Comparison of ENCODE assay signal across 7 mouse cellular contexts in the genomic region with DNA sequence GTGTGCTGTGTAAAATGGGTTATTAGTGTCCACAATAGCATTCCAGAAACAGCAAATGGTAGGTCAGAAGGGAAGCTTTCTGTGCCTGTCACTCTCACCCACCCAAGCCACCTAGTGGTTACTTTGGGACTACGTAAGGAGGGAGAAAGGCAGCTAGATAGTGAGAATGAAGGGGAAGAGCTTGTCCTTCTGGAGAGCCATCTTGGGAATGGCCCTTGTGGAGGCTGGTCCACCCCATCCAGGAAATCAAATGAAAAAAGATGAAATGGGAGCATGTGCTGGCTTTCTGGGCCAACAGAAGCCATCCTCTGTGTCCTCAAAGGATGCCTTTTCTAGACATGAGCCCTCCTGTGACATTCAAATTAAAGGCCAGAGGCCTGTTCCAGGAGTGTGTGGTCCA. TPM values are rescaled to one million over a fixed set of nuclear protein-coding genes. Genes with fewer than 3 reads are reported as not detected.
A peak's percentile ranks its signal among the peaks of the same experiment; 100 is the strongest.
DNase-seq lines count a peak whose midpoint lies in the region; ATAC-seq and TF ChIP-seq lines count a peak whose summit lies in the region.

No protein-coding gene starts in this region.

- intact Hi-C loops in gastrocnemius, postnatal 14 days (cut with DNase I; ENCODE audit: low total_unique reads): no loop called here

- H3K27me3 ChIP-seq in CH12.LX (replicated peaks): no peaks in the 10 kb centered on the region
- no peaks in the 10 kb centered on the region for H3K27me3 ChIP-seq in forebrain, embryonic 15.5 days
- no peaks in the 10 kb centered on the region for H3K27me3 ChIP-seq in midbrain, embryonic 14.5 days (ENCODE audit: control insufficient read depth, insufficient read depth, low read length)

- in situ Hi-C loops in CH12.LX (cut with MboI; ENCODE audit: low pct_ligation_motif_present, low pct_unique_long_range_greater_than_20kb, low sequenced_read_pairs): no loop called here

- H3K79me2 ChIP-seq in CH12.LX (replicated peaks; ENCODE audit: control insufficient read depth, extremely low read depth, insufficient read depth, poor library complexity, severe bottlenecking): peaks cover 13% of the 10 kb centered on the region

- H3K27ac ChIP-seq in CH12.LX (ENCODE audit: insufficient read depth, low read depth): no peak overlapping the region
- peak overlapping the region; percentile 95 for H3K27ac ChIP-seq in forebrain, embryonic 15.5 days (replicated peaks)
- peak overlapping the region; percentile 95 for H3K27ac ChIP-seq in midbrain, embryonic 14.5 days (replicated peaks; ENCODE audit: low read depth, low read length)

- H3K9ac ChIP-seq in CH12.LX (ENCODE audit: insufficient read depth, low read depth): no peak overlapping the region
- H3K9ac ChIP-seq in forebrain, embryonic 15.5 days (replicated peaks): no peak overlapping the region
- H3K9ac ChIP-seq in midbrain, embryonic 14.5 days (replicated peaks; ENCODE audit: low read length): no peak overlapping the region; the same call in 1 of the 2 replicates

- 38% methylated on average over 1 of the region's 1 CpGs for WGBS in forebrain, embryonic 15.5 days
- WGBS in midbrain, embryonic 14.5 days: 17% methylated on average over 1 of the region's 1 CpGs

- TF ChIP-seq CTCF in CH12.LX (conservative IDR thresholded peaks at IDR 0.05 in 1 of 2, IDR thresholded peaks at IDR 0.05 in 1 of 2; ENCODE audit: low read depth in 2 of 2, low read length in 2 of 2): peak; percentile 51 to 68

- TF ChIP-seq RAD21 in CH12.LX (IDR thresholded peaks at IDR 0.05; ENCODE audit: low read depth, low read length): peak; percentile 16

- H3K9me3 ChIP-seq in CH12.LX (replicated peaks; ENCODE audit: low read length): peaks cover 7% of the 10 kb centered on the region
- no peaks in the 10 kb centered on the region for H3K9me3 ChIP-seq in forebrain, embryonic 15.5 days
- H3K9me3 ChIP-seq in midbrain, embryonic 14.5 days (ENCODE audit: control insufficient read depth, low read length): no peaks in the 10 kb centered on the region

- peaks cover 4 to 25% of the 10 kb centered on the region in 2 experiments for H3K36me3 ChIP-seq in CH12.LX (replicated peaks in 1 of 2; ENCODE audit: control insufficient read depth in 1 of 2, insufficient read depth in 1 of 2, low read length in 1 of 2)
- H3K36me3 ChIP-seq in forebrain, embryonic 15.5 days: peaks cover 7% of the 10 kb centered on the region; the same call in 1 of the 2 replicates
- peaks cover 10% of the 10 kb centered on the region for H3K36me3 ChIP-seq in midbrain, embryonic 14.5 days (ENCODE audit: control insufficient read depth, insufficient read depth, low read length)

- peak; percentile 69 for DNase-seq in CH12.LX (ENCODE audit: extremely low read depth)
- peak; percentile 73 for DNase-seq in Muller cell, postnatal 12 days (ENCODE audit: inconsistent ontology term)
- DNase-seq in kidney, postnatal 4 days: peak; percentile 28 to 57
- peak; percentile 67 for DNase-seq in midbrain, embryonic 14.5 days
- no peak for DNase-seq in adrenal gland, postnatal 4 days (ENCODE audit: low spot score in 2 of 2)
- DNase-seq in gastrocnemius, postnatal 14 days: no peak

- no peak for TF ChIP-seq EP300 in CH12.LX (IDR thresholded peaks at IDR 0.05; ENCODE audit: low read length)

- ATAC-seq in forebrain, embryonic 15.5 days (replicated peaks): peak; percentile 17; the same call in 1 of the 2 replicates
- no peak for ATAC-seq in midbrain, embryonic 14.5 days (ENCODE audit: low FRiP score, low TSS enrichment)

- no peak for TF ChIP-seq POLR2A in CH12.LX (IDR thresholded peaks at IDR 0.05; ENCODE audit: low read depth, low read length)

- peaks cover 5 to 14% of the 10 kb centered on the region in 2 experiments for H3K4me1 ChIP-seq in CH12.LX (ENCODE audit: control insufficient read depth in 1 of 2, insufficient read depth in 2 of 2)
- peaks cover 24% of the 10 kb centered on the region for H3K4me1 ChIP-seq in forebrain, embryonic 15.5 days
- peaks cover 12% of the 10 kb centered on the region for H3K4me1 ChIP-seq in midbrain, embryonic 14.5 days (ENCODE audit: control insufficient read depth, insufficient read depth, low read length)

- dilution Hi-C loops in CH12.LX (cut with MboI; ENCODE audit: extremely low pct_ligation_motif_present, extremely low pct_unique_long_range_greater_than_20kb, low sequenced_read_pairs): no loop called here

- H3K4me2 ChIP-seq in CH12.LX (ENCODE audit: insufficient read depth, low read depth, poor library complexity, severe bottlenecking): no peak overlapping the region
- peak overlapping the region; percentile 84 for H3K4me2 ChIP-seq in forebrain, embryonic 15.5 days (replicated peaks)
- H3K4me2 ChIP-seq in midbrain, embryonic 14.5 days (ENCODE audit: low read length): peak overlapping the region; percentile 86

- H3K4me3 ChIP-seq in CH12.LX (replicated peaks in 1 of 3; ENCODE audit: low read depth in 2 of 3, low read length in 2 of 3, poor library complexity in 1 of 3): peak overlapping the region in 2 of 3 experiments; percentile 41 to 77
- H3K4me3 ChIP-seq in forebrain, embryonic 15.5 days: peak overlapping the region; percentile 93
- H3K4me3 ChIP-seq in midbrain, embryonic 14.5 days (replicated peaks; ENCODE audit: low read depth, low read length): peak overlapping the region; percentile 71

TF ChIP-seq in CH12.LX, 34 proteins besides CTCF, POLR2A, EP300 and RAD21:
- TF ChIP-seq UBTF (IDR thresholded peaks at IDR 0.05; ENCODE audit: low read depth, low read length) (no peak), SMC3 (IDR thresholded peaks at IDR 0.05; ENCODE audit: low read depth, low read length) (peak; percentile 37)
TF ChIP-seq in CH12.LX: peak in this region for 1.

RNA-seq across cellular contexts. Expression of a gene that starts 0.5 kb away (rescaled TPM):
- 54.4 and 57.2 TPM in 2 replicates for total RNA-seq in CH12.LX (2012; rRNA removed)
- total RNA-seq in CH12.LX (2014; rRNA removed): 81.2 TPM in 2 replicates
- 87.9 and 130 TPM in 2 replicates for polyA plus RNA-seq in CH12.LX (2012; ENCODE audit: insufficient read length, low read depth)
- polyA plus RNA-seq in forebrain, embryonic 15.5 days (2015; fragmentation: Nextera tagmentation; extraction: Ambion mirVana): 318 and 322 TPM in 2 replicates
- 253 and 287 TPM in 2 replicates for polyA plus RNA-seq in midbrain, embryonic 14.5 days (2014; fragmentation: Nextera tagmentation; extraction: Ambion mirVana)
- total RNA-seq in adrenal gland, postnatal 4 days (2021): 100 to 1,000 TPM; 181 to 183 TPM
- 10 to 100 TPM; 41.9 to 46.5 TPM for total RNA-seq in gastrocnemius, postnatal 14 days (2021)

RNA-seq across cellular contexts. Expression of a gene that starts 0.6 kb away (rescaled TPM):
- 0.55 TPM in 1 of 2 replicates, not detected in the other for total RNA-seq in CH12.LX (2012; rRNA removed)
- total RNA-seq in CH12.LX (2014; rRNA removed): 1.1 TPM in 1 of 2 replicates, not detected in the other
- polyA plus RNA-seq in CH12.LX (2012; ENCODE audit: insufficient read length, low read depth): 26.9 and 54.0 TPM in 2 replicates
- 4.2 and 8.6 TPM in 2 replicates for polyA plus RNA-seq in forebrain, embryonic 15.5 days (2015; fragmentation: Nextera tagmentation; extraction: Ambion mirVana)
- polyA plus RNA-seq in midbrain, embryonic 14.5 days (2014; fragmentation: Nextera tagmentation; extraction: Ambion mirVana): 16.3 TPM in 1 of 2 replicates, not detected in the other
- 10 to 100 TPM; 18.1 to 27.7 TPM for total RNA-seq in adrenal gland, postnatal 4 days (2021)
- total RNA-seq in gastrocnemius, postnatal 14 days (2021): 10 to 100 TPM in 1 of 2 experiments, 1 to 10 TPM in 1; 5.8 to 10.3 TPM

RNA-seq across cellular contexts. Expression of a gene that starts 16.7 kb away (rescaled TPM):
- 28.7 and 41.2 TPM in 2 replicates for total RNA-seq in CH12.LX (2012; rRNA removed)
- 32.6 and 40.8 TPM in 2 replicates for total RNA-seq in CH12.LX (2014; rRNA removed)
- 59.4 and 72.2 TPM in 2 replicates for polyA plus RNA-seq in CH12.LX (2012; ENCODE audit: insufficient read length, low read depth)
- 108 and 117 TPM in 2 replicates for polyA plus RNA-seq in forebrain, embryonic 15.5 days (2015; fragmentation: Nextera tagmentation; extraction: Ambion mirVana)
- polyA plus RNA-seq in midbrain, embryonic 14.5 days (2014; fragmentation: Nextera tagmentation; extraction: Ambion mirVana): 55.6 and 66.6 TPM in 2 replicates
- 10 to 100 TPM; 42.2 to 44.3 TPM for total RNA-seq in adrenal gland, postnatal 4 days (2021)
- 10 to 100 TPM; 79.8 to 84.4 TPM for total RNA-seq in gastrocnemius, postnatal 14 days (2021)

RNA-seq across cellular contexts. Expression of a gene that starts 23.8 kb away (rescaled TPM):
- 20.7 and 21.7 TPM in 2 replicates for total RNA-seq in CH12.LX (2012; rRNA removed)
- total RNA-seq in CH12.LX (2014; rRNA removed): 24.2 and 25.3 TPM in 2 replicates
- polyA plus RNA-seq in CH12.LX (2012; ENCODE audit: insufficient read length, low read depth): 18.9 and 20.3 TPM in 2 replicates
- polyA plus RNA-seq in forebrain, embryonic 15.5 days (2015; fragmentation: Nextera tagmentation; extraction: Ambion mirVana): 67.5 and 71.0 TPM in 2 replicates
- polyA plus RNA-seq in midbrain, embryonic 14.5 days (2014; fragmentation: Nextera tagmentation; extraction: Ambion mirVana): 52.1 and 71.8 TPM in 2 replicates
- total RNA-seq in adrenal gland, postnatal 4 days (2021): 100 to 1,000 TPM; 176 to 186 TPM
- total RNA-seq in gastrocnemius, postnatal 14 days (2021): 10 to 100 TPM; 47.4 to 51.8 TPM

Comparison
In these comparisons a context has a peak if more than half of its experiments do, and no peak if none do; other contexts are left out.
1. DNase-seq: peak in CH12.LX (single experiment), Muller cell, postnatal 12 days (single experiment), kidney, postnatal 4 days (2 of 2) and midbrain, embryonic 14.5 days (single experiment); none in adrenal gland, postnatal 4 days (0 of 2) and gastrocnemius, postnatal 14 days (single experiment).
2. Peak in every context shown above with its lines, with median percentiles within 50 percentile points of each other: H3K4me3 ChIP-seq.